Mouse (Mus musculus): ENCODE results near the gene Fam172a. TPM values are rescaled to one million over a fixed set of nuclear protein-coding genes. Genes with fewer than 3 reads are reported as not detected.

The Fam172a gene
- polyA plus RNA-seq, 1 experiment from 2014 or later = 18.8 TPM

DNA sequence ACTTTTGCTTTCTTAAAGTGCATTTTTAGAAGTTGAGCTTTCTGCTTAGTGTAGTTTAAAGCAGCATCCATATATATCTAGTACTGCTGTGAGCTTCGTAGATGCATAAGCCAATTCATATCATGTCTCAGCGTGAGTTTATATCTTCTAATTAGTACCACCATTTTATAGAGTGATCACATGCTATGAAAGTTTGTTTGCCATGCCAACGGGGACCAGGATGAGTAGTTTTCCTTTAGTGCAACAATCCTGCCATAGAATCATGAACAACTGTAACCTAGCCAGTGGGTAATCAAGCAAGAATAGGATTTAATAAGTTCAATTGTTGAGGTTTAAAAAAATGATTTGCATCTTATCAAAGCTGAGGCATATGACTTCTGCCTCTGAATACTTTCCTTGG, 398.8 kb downstream of the Fam172a start:
- Histone ChIP-seq H3K9ac (ENCODE audit: low read depth, low read length) (no peak overlapping the region), H3K36me3 (ENCODE audit: control insufficient read depth, insufficient read depth, low read length) (no peaks in the 10 kb centered on the region), H3K4me1 (ENCODE audit: control insufficient read depth, insufficient read depth, low read length) (peaks cover 9% of the 10 kb centered on the region; the same call in 1 of the 2 replicates), H3K4me2 (no peak overlapping the region), H3K9me3 (replicated peaks; ENCODE audit: control insufficient read depth, low read length) (no peaks in the 10 kb centered on the region), H3K27ac (ENCODE audit: low read depth, low read length) (no peak overlapping the region), H3K4me3 (ENCODE audit: low read depth, low read length) (no peak overlapping the region), H3K27me3 (ENCODE audit: control insufficient read depth, insufficient read depth, low read length) (no peaks in the 10 kb centered on the region)
- no peak for ATAC-seq (replicated peaks; ENCODE audit: insufficient number of reproducible peaks, low FRiP score, low TSS enrichment)
- WGBS (ENCODE audit: insufficient replicate concordance) = 72% methylated on average over 3 of the region's 3 CpGs

DNA sequence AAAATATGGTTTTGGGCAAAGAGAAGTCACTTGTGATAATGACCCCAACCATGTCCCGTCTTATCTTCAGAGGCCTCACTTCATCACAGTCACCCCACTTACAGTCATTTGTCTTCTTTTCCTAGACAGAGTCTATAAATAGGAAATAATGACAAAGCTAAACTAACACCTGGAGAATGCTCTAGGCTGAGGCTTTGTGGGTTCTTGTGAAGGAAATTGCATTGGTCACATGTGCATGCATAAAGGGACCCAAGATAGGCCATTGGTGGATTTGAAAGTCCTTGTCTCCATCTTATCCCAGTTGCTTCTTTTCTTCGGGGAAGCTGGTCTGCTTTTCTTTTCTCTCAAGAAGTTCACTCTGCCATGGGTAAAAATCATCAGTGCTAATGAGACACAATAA, 400.5 kb downstream of the Fam172a start:
- ATAC-seq (replicated peaks; ENCODE audit: insufficient number of reproducible peaks, low FRiP score, low TSS enrichment) = no peak
- H3K4me1 ChIP-seq (ENCODE audit: control insufficient read depth, insufficient read depth, low read length) = peaks cover 9% of the 10 kb centered on the region; the same call in 1 of the 2 replicates
- no peak overlapping the region for H3K9ac ChIP-seq (ENCODE audit: low read depth, low read length)
- no peaks in the 10 kb centered on the region for H3K36me3 ChIP-seq (ENCODE audit: control insufficient read depth, insufficient read depth, low read length)
- no peak overlapping the region for H3K27ac ChIP-seq (ENCODE audit: low read depth, low read length)
- H3K4me2 ChIP-seq = no peak overlapping the region
- H3K27me3 ChIP-seq (ENCODE audit: control insufficient read depth, insufficient read depth, low read length) = no peaks in the 10 kb centered on the region
- H3K4me3 ChIP-seq (ENCODE audit: low read depth, low read length) = no peak overlapping the region
- no peaks in the 10 kb centered on the region for H3K9me3 ChIP-seq (replicated peaks; ENCODE audit: control insufficient read depth, low read length)
- 43% methylated on average over 2 of the region's 2 CpGs for WGBS (ENCODE audit: insufficient replicate concordance)

DNA sequence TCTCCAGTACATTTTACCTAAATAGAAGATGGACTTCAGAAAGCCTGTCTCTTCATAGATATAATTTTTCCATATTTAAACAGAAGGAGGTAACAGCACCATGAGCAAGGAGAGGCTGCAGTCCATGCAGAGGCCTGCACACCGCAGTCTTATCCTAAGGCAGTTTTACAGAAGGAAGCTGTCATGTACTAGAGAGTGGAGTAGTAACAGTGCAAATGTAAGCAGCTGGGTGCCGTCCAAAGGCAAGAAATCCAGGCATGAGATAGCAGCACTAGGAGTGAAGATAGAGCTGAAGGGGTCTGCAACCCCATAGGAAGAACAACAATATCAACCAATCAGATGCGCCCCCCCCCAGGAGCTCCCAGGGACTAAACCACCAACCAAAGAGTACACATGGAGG, 403.0 kb downstream of the Fam172a start:
- Histone ChIP-seq H3K4me2 (no peak overlapping the region), H3K27me3 (ENCODE audit: control insufficient read depth, insufficient read depth, low read length) (no peaks in the 10 kb centered on the region), H3K36me3 (ENCODE audit: control insufficient read depth, insufficient read depth, low read length) (no peaks in the 10 kb centered on the region), H3K27ac (ENCODE audit: low read depth, low read length) (no peak overlapping the region), H3K9me3 (replicated peaks; ENCODE audit: control insufficient read depth, low read length) (no peaks in the 10 kb centered on the region), H3K4me3 (ENCODE audit: low read depth, low read length) (no peak overlapping the region), H3K4me1 (ENCODE audit: control insufficient read depth, insufficient read depth, low read length) (peaks cover 9% of the 10 kb centered on the region; the same call in 1 of the 2 replicates), H3K9ac (ENCODE audit: low read depth, low read length) (peak overlapping the region; percentile 34; the same call in 1 of the 2 replicates)
- 41% methylated on average over 3 of the region's 3 CpGs for WGBS (ENCODE audit: insufficient replicate concordance)
- ATAC-seq (replicated peaks; ENCODE audit: insufficient number of reproducible peaks, low FRiP score, low TSS enrichment) = 0 out of 2 replicates have a peak, but pooled peaks have one; percentile 56

DNA sequence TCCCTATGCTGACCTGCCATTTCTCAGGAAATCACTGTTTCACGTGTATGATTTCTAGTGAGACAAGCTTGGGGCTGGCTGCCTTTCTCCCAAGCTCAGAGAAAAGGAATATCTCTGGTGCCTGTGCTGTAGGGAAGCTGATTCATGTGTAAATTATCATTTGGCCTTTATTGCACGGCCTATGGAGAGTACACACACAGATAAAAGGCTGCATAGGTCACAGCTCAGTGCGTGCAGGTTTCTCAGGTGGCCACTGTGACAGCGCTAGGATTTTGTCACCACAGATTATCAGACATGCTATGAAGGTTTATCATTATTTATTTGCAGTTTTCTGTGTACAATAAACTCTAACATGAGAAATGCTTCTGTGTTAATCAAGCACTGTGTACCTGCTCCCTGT, 408.8 kb downstream of the Fam172a start:
- no peak overlapping the region for H3K27ac ChIP-seq (ENCODE audit: low read depth, low read length)
- 80% methylated on average over 4 of the region's 4 CpGs for whole genome bisulfite sequencing (ENCODE audit: insufficient replicate concordance)
- no peak overlapping the region for H3K9ac ChIP-seq (ENCODE audit: low read depth, low read length)
- no peaks in the 10 kb centered on the region for H3K9me3 ChIP-seq (replicated peaks; ENCODE audit: control insufficient read depth, low read length)
- H3K4me1 ChIP-seq (ENCODE audit: control insufficient read depth, insufficient read depth, low read length) = no peaks in the 10 kb centered on the region
- H3K36me3 ChIP-seq (ENCODE audit: control insufficient read depth, insufficient read depth, low read length) = no peaks in the 10 kb centered on the region
- H3K4me2 ChIP-seq = no peak overlapping the region
- H3K4me3 ChIP-seq (ENCODE audit: low read depth, low read length) = no peak overlapping the region
- no peaks in the 10 kb centered on the region for H3K27me3 ChIP-seq (ENCODE audit: control insufficient read depth, insufficient read depth, low read length)
- ATAC-seq (replicated peaks; ENCODE audit: insufficient number of reproducible peaks, low FRiP score, low TSS enrichment) = no peak

DNA sequence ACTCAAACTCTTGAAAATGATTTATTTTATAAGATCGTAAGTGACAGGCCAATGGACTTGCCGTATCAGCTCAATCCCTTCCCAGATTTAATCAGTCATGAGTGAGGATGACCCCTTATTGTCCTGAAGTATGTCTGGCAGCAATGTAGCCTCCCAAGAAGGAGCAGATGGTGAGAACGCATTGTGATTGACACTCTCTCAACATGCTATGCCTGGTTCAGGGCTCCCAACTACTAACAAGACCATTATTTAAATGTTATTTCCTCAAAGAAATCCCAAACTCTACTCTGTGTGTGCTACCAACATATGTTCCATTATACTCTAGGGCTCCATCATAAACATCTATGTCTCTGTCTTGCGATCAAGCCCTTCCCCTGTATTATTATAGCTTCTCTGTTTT, 412.1 kb downstream of the Fam172a start:
- ATAC-seq (replicated peaks; ENCODE audit: insufficient number of reproducible peaks, low FRiP score, low TSS enrichment) = no peak
- Histone ChIP-seq H3K4me3 (ENCODE audit: low read depth, low read length) (no peak overlapping the region), H3K27me3 (ENCODE audit: control insufficient read depth, insufficient read depth, low read length) (no peaks in the 10 kb centered on the region), H3K4me2 (no peak overlapping the region), H3K27ac (ENCODE audit: low read depth, low read length) (no peak overlapping the region), H3K9ac (ENCODE audit: low read depth, low read length) (no peak overlapping the region), H3K9me3 (replicated peaks; ENCODE audit: control insufficient read depth, low read length) (no peaks in the 10 kb centered on the region), H3K4me1 (ENCODE audit: control insufficient read depth, insufficient read depth, low read length) (no peaks in the 10 kb centered on the region), H3K36me3 (ENCODE audit: control insufficient read depth, insufficient read depth, low read length) (no peaks in the 10 kb centered on the region)
- 87% methylated on average over 4 of the region's 4 CpGs for WGBS (ENCODE audit: insufficient replicate concordance)

DNA sequence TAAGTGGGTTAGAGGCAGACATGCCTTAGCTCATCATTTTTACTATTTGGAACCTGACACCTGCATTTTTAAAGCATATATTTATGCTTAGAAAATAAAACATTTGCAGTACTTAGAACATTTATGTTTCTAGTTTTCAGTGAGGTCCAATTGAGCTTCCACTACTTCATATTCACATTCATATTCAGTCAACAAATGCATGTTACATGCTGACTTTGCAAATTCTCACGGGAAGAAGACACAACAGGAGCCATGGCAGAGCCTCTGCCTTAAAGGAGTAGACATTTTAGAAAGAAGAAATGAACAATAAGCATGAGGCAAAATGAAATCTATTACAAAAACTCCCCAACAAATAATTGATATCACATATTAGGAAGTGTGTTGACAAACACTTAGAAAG, 416.9 kb downstream of the Fam172a start:
- Histone ChIP-seq H3K36me3 (ENCODE audit: control insufficient read depth, insufficient read depth, low read length) (no peaks in the 10 kb centered on the region), H3K9ac (ENCODE audit: low read depth, low read length) (no peak overlapping the region), H3K27me3 (ENCODE audit: control insufficient read depth, insufficient read depth, low read length) (no peaks in the 10 kb centered on the region), H3K9me3 (replicated peaks; ENCODE audit: control insufficient read depth, low read length) (no peaks in the 10 kb centered on the region), H3K4me1 (ENCODE audit: control insufficient read depth, insufficient read depth, low read length) (no peaks in the 10 kb centered on the region), H3K27ac (ENCODE audit: low read depth, low read length) (no peak overlapping the region), H3K4me2 (no peak overlapping the region), H3K4me3 (ENCODE audit: low read depth, low read length) (no peak overlapping the region)
- 85% methylated on average over 1 of the region's 1 CpGs for WGBS (ENCODE audit: insufficient replicate concordance)
- no peak for ATAC-seq (replicated peaks; ENCODE audit: insufficient number of reproducible peaks, low FRiP score, low TSS enrichment)

DNA sequence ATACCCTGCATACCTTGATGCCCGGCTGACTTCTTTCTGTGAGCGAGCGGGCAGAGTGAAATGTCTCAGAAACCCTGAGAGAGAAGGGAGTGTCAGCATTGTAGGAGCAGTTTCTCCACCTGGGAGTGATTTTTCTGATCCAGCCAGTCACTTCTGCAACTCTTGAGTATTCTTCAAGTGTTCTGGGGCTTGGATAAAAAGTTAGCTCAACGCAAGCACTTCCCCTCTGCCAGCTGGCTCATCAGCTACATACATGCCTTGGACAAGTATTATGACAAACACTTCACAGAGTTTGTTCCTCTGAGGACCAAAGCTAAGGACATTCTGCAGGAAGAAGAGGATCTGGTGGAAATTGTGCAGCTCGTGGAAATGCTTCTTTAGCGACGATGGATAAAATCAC, 420.2 kb downstream of the Fam172a start:
- no peaks in the 10 kb centered on the region for H3K36me3 ChIP-seq (ENCODE audit: control insufficient read depth, insufficient read depth, low read length)
- H3K27me3 ChIP-seq (ENCODE audit: control insufficient read depth, insufficient read depth, low read length) = no peaks in the 10 kb centered on the region
- no peak for ATAC-seq (replicated peaks; ENCODE audit: insufficient number of reproducible peaks, low FRiP score, low TSS enrichment)
- WGBS (ENCODE audit: insufficient replicate concordance) = 88% methylated on average over 7 of the region's 7 CpGs
- H3K4me3 ChIP-seq (ENCODE audit: low read depth, low read length) = no peak overlapping the region
- H3K27ac ChIP-seq (ENCODE audit: low read depth, low read length) = no peak overlapping the region
- no peak overlapping the region for H3K4me2 ChIP-seq
- no peaks in the 10 kb centered on the region for H3K9me3 ChIP-seq (replicated peaks; ENCODE audit: control insufficient read depth, low read length)
- no peak overlapping the region for H3K9ac ChIP-seq (ENCODE audit: low read depth, low read length)
- H3K4me1 ChIP-seq (ENCODE audit: control insufficient read depth, insufficient read depth, low read length) = no peaks in the 10 kb centered on the region

DNA sequence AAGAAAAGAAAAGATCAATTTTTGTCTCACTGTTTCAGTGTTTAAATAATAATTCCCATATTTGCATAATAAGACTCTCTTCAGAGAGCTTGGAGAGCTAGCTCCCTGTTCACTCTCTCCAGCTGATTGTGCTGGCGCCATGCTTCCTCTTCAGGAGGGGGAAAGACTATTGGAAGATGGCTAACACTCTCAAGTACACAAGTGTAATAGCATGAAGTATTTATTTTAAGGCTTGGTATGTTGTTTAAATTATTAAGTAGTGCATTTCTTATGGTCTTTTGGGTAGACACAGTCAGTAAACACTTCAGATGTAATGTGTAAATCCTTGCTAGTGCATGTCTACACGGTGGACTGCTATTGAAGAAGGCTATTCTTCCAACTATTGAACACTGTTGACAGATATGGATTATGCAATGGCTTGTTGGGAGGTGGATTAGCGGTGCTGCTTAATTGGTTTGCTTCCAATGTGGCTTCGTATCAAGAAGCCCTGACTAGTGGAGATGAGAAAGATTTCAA, 422.1 kb downstream of the Fam172a start:
- Histone ChIP-seq H3K4me1 (ENCODE audit: control insufficient read depth, insufficient read depth, low read length) (no peaks in the 10 kb centered on the region), H3K4me3 (ENCODE audit: low read depth, low read length) (no peak overlapping the region), H3K27me3 (ENCODE audit: control insufficient read depth, insufficient read depth, low read length) (no peaks in the 10 kb centered on the region), H3K9me3 (replicated peaks; ENCODE audit: control insufficient read depth, low read length) (no peaks in the 10 kb centered on the region), H3K9ac (ENCODE audit: low read depth, low read length) (no peak overlapping the region), H3K27ac (ENCODE audit: low read depth, low read length) (no peak overlapping the region), H3K36me3 (ENCODE audit: control insufficient read depth, insufficient read depth, low read length) (no peaks in the 10 kb centered on the region), H3K4me2 (no peak overlapping the region)
- ATAC-seq (replicated peaks; ENCODE audit: insufficient number of reproducible peaks, low FRiP score, low TSS enrichment) = no peak
- 91% methylated on average over 4 of the region's 4 CpGs for WGBS (ENCODE audit: insufficient replicate concordance)

DNA sequence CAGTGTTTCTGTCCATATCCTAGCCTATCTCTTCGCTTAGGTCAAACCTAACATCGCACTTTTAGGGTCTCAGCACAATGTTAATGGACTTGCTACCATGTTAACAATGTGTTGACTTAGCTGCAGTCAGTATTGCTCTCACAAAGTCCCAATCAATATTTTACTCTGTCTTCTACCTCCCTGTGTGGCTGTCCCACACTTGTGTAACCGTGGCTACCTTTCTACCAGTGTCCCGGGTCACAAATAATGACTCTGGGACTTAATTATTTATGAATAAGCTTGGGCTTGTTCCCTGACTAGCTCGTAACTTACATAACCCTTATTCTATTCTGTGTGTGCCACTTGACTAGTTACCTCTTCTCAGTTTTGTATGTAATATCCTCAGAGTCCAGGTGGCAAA, 455.6 kb downstream of the Fam172a start:
- H3K4me2 ChIP-seq = no peak overlapping the region
- no peak overlapping the region for H3K9ac ChIP-seq (ENCODE audit: low read depth, low read length)
- no peaks in the 10 kb centered on the region for H3K9me3 ChIP-seq (replicated peaks; ENCODE audit: control insufficient read depth, low read length)
- H3K4me3 ChIP-seq (ENCODE audit: low read depth, low read length) = no peak overlapping the region
- no peak for ATAC-seq (replicated peaks; ENCODE audit: insufficient number of reproducible peaks, low FRiP score, low TSS enrichment)
- no peaks in the 10 kb centered on the region for H3K4me1 ChIP-seq (ENCODE audit: control insufficient read depth, insufficient read depth, low read length)
- H3K36me3 ChIP-seq (ENCODE audit: control insufficient read depth, insufficient read depth, low read length) = no peaks in the 10 kb centered on the region
- 80% methylated on average over 5 of the region's 5 CpGs for WGBS (ENCODE audit: insufficient replicate concordance)
- H3K27me3 ChIP-seq (ENCODE audit: control insufficient read depth, insufficient read depth, low read length) = 0 out of 2 replicates have a peak, but pooled peaks cover 3% of the 10 kb centered on the region
- H3K27ac ChIP-seq (ENCODE audit: low read depth, low read length) = no peak overlapping the region

Measured in heart, embryonic 11.5 days (tissue).